Mouse (Mus musculus) left cerebral cortex, postnatal 4 days (tissue): ENCODE measurements around the gene Lrr1. TPM values are rescaled to one million over a fixed set of nuclear protein-coding genes. Genes with fewer than 3 reads are reported as not detected.

Experiments used
- DNase-seq: peaks from one replicate; pipeline ENCODE4 v3.0.0-alpha.2; 2022
- intact Hi-C: fragments of 180-260 bp; cut with DNase I; formaldehyde crosslinking; loops from one replicate; pipeline ENCODE4 v1.15.1; 2025
- total RNA-seq, 2 experiments: library from RNA; stranded (reverse); gene quantifications; 2 replicates each; pipeline ENCODE4 v1.2.3; 2021

Gene Lrr1
- total RNA-seq, 2 experiments from 2014 or later = 1.5 to 2.9 TPM

- intact Hi-C loops = loop anchor here (5.0 kb wide), 1 partner anchor 101 kb away; the partner anchor contains the start of gene Klhdc2
- DNase-seq = peak; percentile 72
Measured at GRCm38 (mm10) chr12:69196444-69197377, 28.1 kb downstream of the Lrr1 start, which contains the start of gene Gm49383. Gene Gm49383 (minus strand): TSS chr12:69197104.

DNA sequence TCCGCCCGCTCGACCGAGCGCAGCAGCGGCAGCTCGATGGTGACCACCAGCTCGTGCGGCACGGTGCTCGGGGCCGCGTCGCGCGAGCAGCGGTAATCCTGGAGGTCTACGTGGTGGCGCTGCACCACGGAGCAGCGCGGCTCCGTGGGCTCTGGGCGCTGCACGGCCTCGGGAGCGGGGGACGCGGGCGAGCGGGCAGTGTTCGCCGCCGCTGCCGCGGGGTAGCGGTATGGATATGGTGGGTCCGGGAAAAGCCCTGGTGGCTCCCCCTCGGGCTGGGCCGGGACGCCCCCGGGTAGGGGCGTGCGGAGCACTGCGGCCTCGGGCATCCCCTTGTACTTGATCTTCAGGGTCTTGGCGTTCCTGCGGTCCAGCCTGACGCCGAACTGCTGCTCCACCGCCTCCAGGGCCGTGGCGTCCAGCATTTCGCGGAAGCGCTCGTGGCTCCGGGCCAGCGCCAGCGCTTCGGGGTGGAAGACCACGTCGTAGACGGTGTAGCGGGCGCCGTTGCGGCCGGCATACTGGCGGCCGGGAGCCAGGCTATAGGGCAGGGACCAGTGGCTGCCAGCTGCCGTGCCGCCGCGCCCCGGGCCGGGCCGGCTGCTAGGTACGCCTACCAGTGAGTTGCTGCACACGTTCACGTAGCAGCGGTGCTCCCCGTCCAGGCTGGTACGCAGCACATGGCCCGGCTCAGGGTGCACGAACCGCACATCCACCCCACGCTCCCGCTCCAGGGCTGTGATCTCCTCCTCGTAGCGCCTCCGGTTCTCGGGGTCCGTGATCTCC lies 29.0 kb downstream of the Lrr1 start:
- peak; percentile 58 for DNase-seq
- intact Hi-C loops = loop anchor here (5.0 kb wide), 1 partner anchor 100 kb away; the partner anchor contains the start of gene Klhdc2

GRCm38 (mm10) chr12:69198164-69198535 lies 29.5 kb downstream of the Lrr1 start, which contains the start of gene Dnaaf2:
Gene Dnaaf2 (minus strand): TSS chr12:69198429.
- DNase-seq = peak; percentile 77
- intact Hi-C loops = loop anchor here (5.0 kb wide), 1 partner anchor 99 kb away; the partner anchor contains the start of gene Klhdc2

- DNase-seq = no peak
- intact Hi-C loops = loop anchor here (5.0 kb wide), 1 partner anchor 98 kb away; the partner anchor contains the start of gene Klhdc2
Measured at GRCm38 (mm10) chr12:69198985-69199384, 30.4 kb downstream of the Lrr1 start.

DNA sequence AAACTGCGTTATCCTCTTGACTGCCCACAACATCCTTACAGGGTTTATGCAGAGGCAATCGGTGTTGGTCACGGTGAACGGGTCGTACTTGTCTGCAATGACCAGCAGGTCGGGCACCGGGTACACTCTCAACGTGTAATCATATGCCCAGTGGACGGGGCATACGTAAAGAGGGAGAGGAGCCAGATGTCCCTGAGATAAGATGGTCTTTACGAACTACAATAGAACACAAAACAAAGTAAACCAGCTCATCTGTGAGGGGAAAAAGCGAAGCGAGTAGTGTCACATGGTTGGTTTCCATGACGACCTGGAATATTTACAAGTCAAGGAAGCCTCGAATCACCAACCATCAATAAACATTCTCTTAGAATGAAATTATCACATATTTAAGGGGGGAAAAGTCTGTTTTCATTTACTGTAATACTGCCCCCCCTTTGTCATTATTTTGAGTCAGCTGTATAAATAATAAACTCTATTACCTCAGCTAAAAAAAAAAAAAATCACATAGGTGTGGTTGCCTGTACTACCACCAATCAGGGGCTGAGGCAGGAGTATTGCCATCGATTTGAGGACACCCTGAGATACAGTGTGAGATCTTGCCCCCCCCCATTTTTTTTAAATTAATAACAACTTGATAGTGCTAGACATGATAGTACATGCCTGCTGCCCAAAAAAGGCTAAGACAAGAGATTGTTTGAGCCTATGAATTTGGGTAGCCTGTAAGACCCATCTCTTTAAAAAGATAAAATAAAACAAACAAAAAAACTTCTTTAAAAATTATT lies 35.6 kb downstream of the Lrr1 start, which contains the start of gene Gm49384:
TSS of gene Gm49384 (minus strand) at position 216 of the 782 bp plus-strand sequence.
- intact Hi-C loops = no loop called here
- no peak for DNase-seq

- no peak for DNase-seq
- intact Hi-C loops = no loop called here
Measured at GRCm38 (mm10) chr12:69207396-69207795, 38.8 kb downstream of the Lrr1 start.

DNA sequence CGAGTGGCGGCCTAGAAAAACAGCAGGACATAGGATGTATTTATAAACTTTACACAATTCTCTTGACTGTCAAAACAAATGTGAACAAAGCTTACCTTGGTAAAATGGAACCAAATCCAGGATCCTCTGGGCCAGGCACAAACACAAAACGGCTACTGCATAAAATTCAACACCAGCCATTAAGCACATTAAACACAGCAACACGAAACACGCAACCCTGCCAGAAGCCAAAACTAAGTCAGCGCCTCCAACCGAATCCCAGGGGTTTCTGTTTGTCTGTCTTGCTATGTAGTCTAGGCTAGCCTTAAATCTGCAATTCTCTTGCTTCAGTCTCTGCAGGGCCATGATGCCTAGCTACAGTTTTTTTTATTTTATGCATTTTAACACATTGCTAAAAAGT lies 39.3 kb downstream of the Lrr1 start:
- intact Hi-C loops = no loop called here

DNA sequence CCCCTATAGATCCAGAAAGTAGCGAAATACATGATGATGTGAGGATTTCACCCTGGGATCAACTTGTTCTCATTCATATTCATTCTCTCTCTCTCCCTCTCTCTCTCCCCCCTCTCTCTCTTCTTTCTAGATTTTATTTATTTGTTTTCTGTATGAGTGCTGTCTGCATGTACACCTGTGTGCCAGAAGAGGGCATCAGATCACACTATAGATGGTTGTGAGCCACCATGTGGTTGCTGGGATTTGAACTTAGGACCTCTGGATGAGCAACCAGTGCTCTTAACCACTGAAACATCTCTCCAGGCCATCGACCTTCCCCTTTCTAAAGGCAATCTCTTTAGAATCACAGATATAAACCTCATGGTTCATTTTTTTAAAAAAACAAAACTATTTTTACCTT lies 39.9 kb downstream of the Lrr1 start:
- intact Hi-C loops = no loop called here
- DNase-seq = no peak

More for the DNA sequence above, 39.3 kb downstream of the Lrr1 start:
- no peak for DNase-seq

DNA sequence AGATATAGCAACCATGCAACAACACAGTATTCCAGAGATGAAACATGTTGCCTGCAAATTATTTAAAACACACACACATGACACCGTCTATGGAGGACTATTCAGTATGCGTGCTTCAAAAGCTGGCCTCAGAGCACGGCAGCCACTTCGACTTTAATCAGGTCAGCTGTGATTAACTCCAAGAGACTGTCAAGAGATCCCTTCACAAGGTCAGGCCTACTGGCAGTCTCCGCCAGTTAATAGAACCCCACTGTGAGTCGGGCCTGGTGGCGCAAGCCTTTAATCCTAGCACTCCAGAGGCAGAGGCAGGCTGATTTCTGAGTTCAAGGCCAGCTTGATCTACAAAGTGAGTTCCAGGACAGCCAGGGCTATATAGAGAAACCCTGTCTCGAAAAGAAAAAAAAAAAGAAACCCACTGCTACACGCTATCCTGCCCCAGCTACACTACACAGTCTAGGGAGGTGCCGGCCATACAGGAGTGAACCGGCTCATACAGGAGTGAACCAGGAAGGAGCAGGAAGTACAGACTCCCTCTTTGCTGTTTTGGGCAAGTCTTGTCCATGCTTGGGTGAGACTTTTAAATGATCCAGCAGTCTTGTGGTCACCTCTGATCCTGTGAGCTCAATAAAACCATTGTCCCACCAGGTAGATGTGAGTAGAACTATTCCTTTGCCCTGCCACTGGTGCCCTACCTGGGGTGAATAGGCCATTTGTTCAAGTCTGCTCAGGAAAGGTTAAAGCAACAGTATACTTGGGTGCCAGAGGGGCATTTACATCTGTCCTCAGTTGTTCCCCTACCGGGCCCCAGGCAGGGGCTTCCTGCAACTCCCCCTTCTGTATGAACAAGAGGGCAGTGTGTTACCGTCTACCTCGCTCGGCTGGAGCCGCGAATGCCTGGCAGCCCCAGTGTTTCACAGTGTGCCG lies 41.7 kb downstream of the Lrr1 start:
- intact Hi-C loops = no loop called here
- no peak for DNase-seq

GRCm38 (mm10) chr12:69211057-69211456 lies 42.4 kb downstream of the Lrr1 start:
- peak; percentile 17 for DNase-seq
- intact Hi-C loops = no loop called here

DNA sequence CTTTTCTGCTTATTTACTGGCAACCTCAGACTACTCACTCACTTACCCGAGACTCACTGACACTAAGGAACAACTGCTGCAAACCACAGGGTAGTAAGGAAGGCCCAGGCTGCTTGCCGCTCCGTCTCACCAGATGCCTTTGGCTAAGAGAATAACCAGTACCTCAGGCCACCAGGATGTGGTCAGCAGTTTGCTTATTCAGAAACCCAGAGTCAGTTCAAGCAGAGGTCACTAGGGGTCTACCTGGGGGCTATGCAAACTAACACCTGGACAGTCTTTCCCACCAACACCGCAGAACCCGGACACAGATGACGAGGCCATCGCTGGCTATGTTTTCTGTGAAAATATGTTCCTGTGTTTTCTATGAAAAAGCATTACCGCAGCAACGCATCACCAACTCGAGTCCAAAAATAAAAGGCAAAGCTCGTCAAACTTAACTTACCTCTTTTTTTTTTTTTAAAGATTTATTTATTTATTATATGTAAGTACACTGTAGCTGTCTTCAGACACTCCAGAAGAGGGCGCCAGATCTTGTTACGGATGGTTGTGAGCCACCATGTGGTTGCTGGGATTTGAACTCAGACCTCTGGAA lies 44.7 kb downstream of the Lrr1 start:
- DNase-seq = no peak
- intact Hi-C loops = no loop called here

DNA sequence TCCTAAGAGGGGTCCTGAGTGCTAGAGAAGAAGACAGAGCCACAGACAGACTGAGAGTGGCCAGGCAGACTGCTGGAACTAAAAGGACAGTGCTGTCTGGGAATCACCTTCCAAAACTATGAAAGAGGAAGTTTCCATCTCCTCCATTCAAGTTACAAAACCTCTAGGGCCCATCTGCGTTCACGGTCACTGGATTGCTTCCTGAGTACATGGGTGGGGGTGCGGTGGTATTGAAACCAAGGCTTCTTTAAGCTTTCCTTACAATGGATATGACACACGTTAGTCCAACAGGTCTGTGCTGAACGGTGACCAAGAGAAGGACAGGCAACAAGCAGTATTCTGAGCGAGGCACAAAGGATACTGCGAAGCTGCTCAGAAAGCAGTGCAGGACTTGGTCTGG lies 45.8 kb downstream of the Lrr1 start:
- intact Hi-C loops = no loop called here
- DNase-seq = no peak

GRCm38 (mm10) chr12:69215000-69215785 lies 46.6 kb downstream of the Lrr1 start:
- no peak for DNase-seq
- intact Hi-C loops = no loop called here

DNA sequence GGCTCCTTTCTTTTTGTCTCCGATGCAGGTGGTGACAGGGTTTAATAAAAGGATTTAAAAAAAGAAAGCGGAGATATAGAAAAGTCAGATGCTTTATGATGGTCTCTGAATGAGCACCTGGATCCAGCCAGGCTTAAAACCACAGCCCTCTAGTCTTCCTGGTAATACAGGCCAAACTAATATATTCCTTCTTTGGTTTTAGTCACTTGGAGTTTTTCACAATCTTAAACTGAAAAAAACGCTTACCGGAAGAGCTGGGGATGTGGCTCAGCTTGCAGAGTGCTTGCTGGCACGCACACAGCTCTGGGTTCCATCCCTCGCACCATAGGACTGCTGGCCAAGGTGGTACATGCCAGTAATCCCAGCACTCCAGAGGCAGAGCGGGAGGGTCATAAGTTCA lies 48.0 kb downstream of the Lrr1 start:
- intact Hi-C loops = no loop called here
- no peak for DNase-seq

- intact Hi-C loops = no loop called here
- DNase-seq = no peak
Measured at GRCm38 (mm10) chr12:69220613-69221277, 52.1 kb downstream of the Lrr1 start.

- intact Hi-C loops = no loop called here
- peak; percentile 89 for DNase-seq
Measured at GRCm38 (mm10) chr12:69227776-69228466, 59.3 kb downstream of the Lrr1 start, which contains the start of gene Pole2. Gene Pole2 (minus strand): TSS chr12:69228195.
